Mouse (Mus musculus): ENCODE results near the gene Tspan13.

GRCm38 (mm10) chr12:35984743-35985142, 57.6 kb downstream of the Tspan13 start:
- TF ChIP-seq CTCF (IDR thresholded peaks at IDR 0.05; ENCODE audit: low read depth, low read length): no peak
- no peak for TF ChIP-seq POLR2A (IDR thresholded peaks at IDR 0.05; ENCODE audit: extremely low read depth, insufficient read depth, low read length)

Measured in liver, adult 2 months (tissue).